Mouse (Mus musculus): ENCODE results near the gene Sgpp2. TPM values are rescaled to one million over a fixed set of nuclear protein-coding genes. Genes with fewer than 3 reads are reported as not detected.

Gene Sgpp2
- polyA plus RNA-seq, 1 experiment, result 0.02 TPM

DNA sequence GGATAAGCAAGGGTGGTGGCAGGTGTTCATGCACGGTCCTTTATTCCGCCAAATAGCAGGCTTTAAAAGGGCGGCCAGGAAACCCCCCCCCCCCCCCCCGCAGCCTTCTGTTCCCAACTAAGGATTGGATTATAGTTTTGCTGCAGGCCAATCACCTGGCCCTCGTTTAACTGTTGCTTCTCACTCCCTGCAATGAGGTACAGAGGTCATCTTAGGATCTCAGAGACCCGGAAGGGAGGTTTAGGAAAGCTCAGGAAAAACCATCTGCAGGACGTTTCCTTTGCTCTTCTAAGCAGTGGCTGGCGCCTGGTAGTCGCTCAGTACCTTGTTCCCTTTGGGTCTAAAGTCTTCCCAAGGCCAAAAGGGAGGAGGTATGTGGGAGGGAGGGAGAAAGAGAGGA is 865 bp upstream of the Sgpp2 start:
- Histone ChIP-seq H3K27me3 (ENCODE audit: control insufficient read depth, insufficient read depth, low read length) (peaks cover 11% of the 10 kb centered on the region), H3K4me3 (ENCODE audit: extremely low read depth, insufficient read depth, insufficient read length) (no peak overlapping the region), H3K4me1 (ENCODE audit: control insufficient read depth, insufficient read depth, insufficient read length) (peaks cover 3% of the 10 kb centered on the region; the same call in 1 of the 2 replicates), H3K27ac (ENCODE audit: insufficient read depth, low read length) (no peak overlapping the region), H3K36me3 (ENCODE audit: control insufficient read depth, insufficient read depth, low read length) (no peaks in the 10 kb centered on the region)
- WGBS, result 6% methylated on average over 9 of the region's 9 CpGs
- TF ChIP-seq CTCF (IDR thresholded peaks at IDR 0.05; ENCODE audit: extremely low read depth, insufficient read depth, insufficient read length, insufficient replicate concordance), result no peak
- TF ChIP-seq POLR2A (IDR thresholded peaks at IDR 0.05; ENCODE audit: low read depth, low read length), result no peak
- no peak for DNase-seq (ENCODE audit: low read depth in 1 of 2, low spot score in 2 of 2)

DNA sequence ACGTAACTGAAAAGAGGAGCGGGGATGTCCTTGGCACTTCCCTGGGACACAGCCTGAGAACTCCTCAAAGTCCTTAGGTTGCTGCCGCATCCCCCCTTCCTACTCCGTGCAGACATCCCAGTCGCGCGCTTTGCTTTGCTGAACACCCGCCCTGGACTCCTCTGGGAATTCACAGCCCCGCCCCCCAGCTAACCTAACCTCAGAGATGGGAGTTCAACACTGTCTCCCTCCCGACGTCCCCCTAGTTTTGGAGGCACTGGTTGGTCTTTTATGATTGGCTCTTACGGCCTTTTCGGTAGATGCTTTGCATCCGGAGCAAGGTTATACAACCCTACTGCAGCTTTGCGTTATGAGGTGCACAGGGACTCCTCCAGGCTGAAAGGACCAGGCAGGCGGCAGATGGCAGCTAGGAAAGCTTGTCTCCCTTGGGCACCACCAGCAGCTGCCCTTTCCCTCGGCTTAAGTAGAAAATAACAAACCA is 756 bp downstream of the Sgpp2 start:
- Histone ChIP-seq H3K36me3 (ENCODE audit: control insufficient read depth, insufficient read depth, low read length) (no peaks in the 10 kb centered on the region), H3K4me3 (ENCODE audit: extremely low read depth, insufficient read depth, insufficient read length) (no peak overlapping the region), H3K27ac (ENCODE audit: insufficient read depth, low read length) (no peak overlapping the region), H3K4me1 (ENCODE audit: control insufficient read depth, insufficient read depth, insufficient read length) (peaks cover 3% of the 10 kb centered on the region; the same call in 1 of the 2 replicates), H3K27me3 (ENCODE audit: control insufficient read depth, insufficient read depth, low read length) (peaks cover 11% of the 10 kb centered on the region)
- DNase-seq (ENCODE audit: low read depth in 1 of 2, low spot score in 2 of 2), result no peak
- WGBS, result 5% methylated on average over 17 of the region's 17 CpGs
- TF ChIP-seq POLR2A (IDR thresholded peaks at IDR 0.05; ENCODE audit: low read depth, low read length) (no peak), CTCF (IDR thresholded peaks at IDR 0.05; ENCODE audit: extremely low read depth, insufficient read depth, insufficient read length, insufficient replicate concordance) (no peak)

DNA sequence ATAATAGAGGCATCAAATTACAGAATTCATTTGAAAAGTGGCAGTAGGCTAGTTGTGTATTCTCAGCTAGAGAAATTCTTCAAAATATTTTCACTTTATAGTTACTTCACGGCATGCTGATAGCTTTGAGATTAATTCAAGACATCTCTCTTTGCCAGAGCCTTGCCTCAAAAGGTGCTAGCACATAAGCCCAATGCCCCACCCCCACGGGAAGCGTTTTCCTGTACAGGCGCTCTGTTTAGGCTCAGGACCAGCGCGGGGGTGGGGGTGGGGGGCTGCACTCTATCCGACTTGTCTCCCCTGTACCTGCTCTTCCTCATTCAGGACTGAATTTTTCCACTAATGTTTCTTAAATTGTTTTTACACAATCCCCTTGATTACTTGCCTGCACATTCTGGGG is 1.3 kb downstream of the Sgpp2 start:
- no peak overlapping the region for H3K27ac ChIP-seq (ENCODE audit: insufficient read depth, low read length)
- peaks cover 11% of the 10 kb centered on the region for H3K27me3 ChIP-seq (ENCODE audit: control insufficient read depth, insufficient read depth, low read length)
- H3K4me3 ChIP-seq (ENCODE audit: extremely low read depth, insufficient read depth, insufficient read length), result no peak overlapping the region
- DNase-seq (ENCODE audit: low read depth in 1 of 2, low spot score in 2 of 2), result no peak
- 6% methylated on average over 7 of the region's 7 CpGs for WGBS
- TF ChIP-seq CTCF (IDR thresholded peaks at IDR 0.05; ENCODE audit: extremely low read depth, insufficient read depth, insufficient read length, insufficient replicate concordance) (no peak), POLR2A (IDR thresholded peaks at IDR 0.05; ENCODE audit: low read depth, low read length) (no peak)
- H3K36me3 ChIP-seq (ENCODE audit: control insufficient read depth, insufficient read depth, low read length), result no peaks in the 10 kb centered on the region
- H3K4me1 ChIP-seq (ENCODE audit: control insufficient read depth, insufficient read depth, insufficient read length), result peaks cover 3% of the 10 kb centered on the region; the same call in 1 of the 2 replicates

DNA sequence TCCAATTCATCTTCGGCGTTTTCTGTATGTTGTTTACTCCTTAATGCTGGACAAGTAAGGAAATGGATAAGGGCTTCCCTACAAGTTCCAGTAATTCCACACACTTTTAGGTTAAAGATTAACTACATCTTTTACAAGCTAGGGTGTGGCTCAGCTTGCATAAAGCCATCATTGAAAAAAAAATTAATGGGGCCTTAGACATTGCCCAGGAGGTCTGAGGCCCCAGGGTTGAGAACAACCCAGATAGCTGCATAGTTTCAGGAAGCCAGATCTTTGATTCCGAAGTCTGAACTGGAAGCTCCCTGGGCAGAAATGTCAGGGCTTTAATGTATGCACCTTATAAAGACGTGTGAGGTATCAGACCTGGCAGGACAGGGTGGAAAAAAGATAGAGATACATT is 2.8 kb downstream of the Sgpp2 start:
- no peak for TF ChIP-seq CTCF (IDR thresholded peaks at IDR 0.05; ENCODE audit: extremely low read depth, insufficient read depth, insufficient read length, insufficient replicate concordance)
- TF ChIP-seq POLR2A (IDR thresholded peaks at IDR 0.05; ENCODE audit: low read depth, low read length), result no peak
- WGBS, result 81% methylated on average over 4 of the region's 4 CpGs
- Histone ChIP-seq H3K4me1 (ENCODE audit: control insufficient read depth, insufficient read depth, insufficient read length) (peaks cover 3% of the 10 kb centered on the region; the same call in 1 of the 2 replicates), H3K27ac (ENCODE audit: insufficient read depth, low read length) (no peak overlapping the region), H3K4me3 (ENCODE audit: extremely low read depth, insufficient read depth, insufficient read length) (no peak overlapping the region), H3K36me3 (ENCODE audit: control insufficient read depth, insufficient read depth, low read length) (no peaks in the 10 kb centered on the region), H3K27me3 (ENCODE audit: control insufficient read depth, insufficient read depth, low read length) (peaks cover 11% of the 10 kb centered on the region)
- no peak for DNase-seq (ENCODE audit: low read depth in 1 of 2, low spot score in 2 of 2)

DNA sequence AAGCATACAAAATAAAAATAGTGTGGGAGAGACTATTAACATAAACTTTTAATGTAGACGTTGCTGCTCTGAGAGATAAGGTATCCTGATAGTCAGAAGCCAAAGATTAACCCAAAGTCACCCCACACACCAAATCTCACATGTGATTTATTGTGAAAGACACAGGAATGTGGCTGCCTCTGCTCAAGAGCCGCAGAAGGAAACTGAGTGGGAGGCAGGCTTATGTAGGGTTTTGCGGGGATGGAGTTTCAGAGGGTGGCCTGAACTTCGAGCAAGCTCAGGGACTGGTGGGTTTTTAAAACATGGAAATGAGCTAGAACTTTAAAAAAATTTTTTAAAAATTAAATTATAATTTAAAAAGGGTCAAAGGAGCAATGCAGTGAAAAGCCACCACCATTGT is 3.8 kb downstream of the Sgpp2 start:
- no peak overlapping the region for H3K4me3 ChIP-seq (ENCODE audit: extremely low read depth, insufficient read depth, insufficient read length)
- no peak overlapping the region for H3K27ac ChIP-seq (ENCODE audit: insufficient read depth, low read length)
- H3K36me3 ChIP-seq (ENCODE audit: control insufficient read depth, insufficient read depth, low read length), result no peaks in the 10 kb centered on the region
- no peak for DNase-seq (ENCODE audit: low read depth in 1 of 2, low spot score in 2 of 2)
- WGBS, result 77% methylated on average over 4 of the region's 4 CpGs
- peaks cover 11% of the 10 kb centered on the region for H3K27me3 ChIP-seq (ENCODE audit: control insufficient read depth, insufficient read depth, low read length)
- no peak for TF ChIP-seq CTCF (IDR thresholded peaks at IDR 0.05; ENCODE audit: extremely low read depth, insufficient read depth, insufficient read length, insufficient replicate concordance)
- no peak for TF ChIP-seq POLR2A (IDR thresholded peaks at IDR 0.05; ENCODE audit: low read depth, low read length)
- peaks cover 3% of the 10 kb centered on the region; the same call in 1 of the 2 replicates for H3K4me1 ChIP-seq (ENCODE audit: control insufficient read depth, insufficient read depth, insufficient read length)

DNA sequence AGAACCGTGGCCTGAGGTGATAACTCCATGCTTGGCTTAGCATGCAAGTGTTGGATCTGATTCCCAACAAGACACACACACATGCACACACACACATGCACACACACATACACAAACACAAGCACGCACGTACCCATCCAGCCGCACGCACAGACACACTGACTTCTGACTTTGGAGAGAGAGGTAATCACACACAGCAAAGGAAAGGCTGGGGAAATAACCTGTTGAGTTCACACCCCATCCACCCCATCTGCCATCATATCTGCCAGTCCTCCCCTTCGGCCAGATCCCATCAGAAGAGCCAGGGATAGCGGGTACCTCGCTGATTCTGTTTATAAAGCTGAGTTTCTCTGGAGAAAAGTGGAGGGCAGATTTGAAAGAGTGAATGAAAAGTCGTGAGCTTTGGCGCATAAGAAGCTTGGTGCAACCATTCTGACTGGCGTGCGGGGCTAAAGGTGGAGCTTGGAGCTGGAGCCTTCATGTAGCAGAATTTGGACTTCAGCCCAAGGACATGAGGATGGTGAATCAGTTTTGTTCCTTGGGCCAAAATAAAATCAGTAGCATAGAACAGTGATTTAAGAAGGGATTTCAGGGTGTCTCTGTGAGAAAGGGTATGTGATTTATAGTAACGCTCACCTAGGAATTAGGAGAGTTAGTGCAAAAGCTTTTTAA is 8.1 kb downstream of the Sgpp2 start:
- H3K36me3 ChIP-seq (ENCODE audit: control insufficient read depth, insufficient read depth, low read length), result no peaks in the 10 kb centered on the region
- WGBS, result 87% methylated on average over 13 of the region's 13 CpGs
- no peak overlapping the region for H3K27ac ChIP-seq (ENCODE audit: insufficient read depth, low read length)
- DNase-seq (ENCODE audit: low read depth in 1 of 2, low spot score in 2 of 2), result no peak
- H3K4me1 ChIP-seq (ENCODE audit: control insufficient read depth, insufficient read depth, insufficient read length), result no peaks in the 10 kb centered on the region
- no peak overlapping the region for H3K4me3 ChIP-seq (ENCODE audit: extremely low read depth, insufficient read depth, insufficient read length)
- H3K27me3 ChIP-seq (ENCODE audit: control insufficient read depth, insufficient read depth, low read length), result no peaks in the 10 kb centered on the region
- TF ChIP-seq CTCF (IDR thresholded peaks at IDR 0.05; ENCODE audit: extremely low read depth, insufficient read depth, insufficient read length, insufficient replicate concordance) (no peak), POLR2A (IDR thresholded peaks at IDR 0.05; ENCODE audit: low read depth, low read length) (no peak)

DNA sequence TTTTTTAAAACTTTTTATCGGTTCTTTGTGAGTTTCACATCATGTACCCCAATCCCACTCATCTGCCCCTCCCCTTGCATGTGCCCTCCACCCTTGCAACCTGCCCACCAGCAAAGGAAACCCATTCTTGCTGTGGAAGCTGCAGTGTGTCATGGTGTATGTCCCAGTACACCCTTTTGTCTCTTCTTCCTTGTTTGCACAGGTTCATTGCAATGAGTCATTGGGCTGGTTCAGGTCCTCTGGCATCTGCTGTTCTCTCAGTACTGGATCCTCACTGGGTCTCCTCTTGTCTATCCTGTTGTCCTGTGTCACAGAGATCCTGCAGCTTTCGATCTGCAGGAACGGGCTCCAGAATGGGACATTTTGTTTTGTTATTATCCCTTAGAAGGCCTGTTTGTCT is 10.1 kb downstream of the Sgpp2 start:
- H3K4me1 ChIP-seq (ENCODE audit: control insufficient read depth, insufficient read depth, insufficient read length), result no peaks in the 10 kb centered on the region
- DNase-seq (ENCODE audit: low read depth in 1 of 2, low spot score in 2 of 2), result no peak
- no peak overlapping the region for H3K4me3 ChIP-seq (ENCODE audit: extremely low read depth, insufficient read depth, insufficient read length)
- H3K27ac ChIP-seq (ENCODE audit: insufficient read depth, low read length), result no peak overlapping the region
- TF ChIP-seq CTCF (IDR thresholded peaks at IDR 0.05; ENCODE audit: extremely low read depth, insufficient read depth, insufficient read length, insufficient replicate concordance) (no peak), POLR2A (IDR thresholded peaks at IDR 0.05; ENCODE audit: low read depth, low read length) (no peak)
- WGBS, result 86% methylated on average over 3 of the region's 3 CpGs
- H3K36me3 ChIP-seq (ENCODE audit: control insufficient read depth, insufficient read depth, low read length), result no peaks in the 10 kb centered on the region
- H3K27me3 ChIP-seq (ENCODE audit: control insufficient read depth, insufficient read depth, low read length), result no peaks in the 10 kb centered on the region
